Mouse (Mus musculus) heart, postnatal 14 days (tissue): ENCODE results near the gene E2f6. TPM values are rescaled to one million over a fixed set of nuclear protein-coding genes. Genes with fewer than 3 reads are reported as not detected.

Source experiments
- DNase-seq, 2 experiments: peaks; one replicate each; pipeline ENCODE4 v3.0.0; 2021 to 2022
- intact Hi-C: fragments of 180-260 bp; cut with DNase I; formaldehyde crosslinking; loops from one replicate; pipeline ENCODE4 v1.15.1; 2025
- long read RNA-seq, 2 experiments: library from polyadenylated mRNA; stranded (forward); transcript quantifications; one replicate each; pipeline ENCODE4 v2.0.0; 2021
- total RNA-seq, 2 experiments: library from RNA; stranded (reverse); gene quantifications; 2 replicates each; pipeline ENCODE4 v1.2.3; 2021

The E2f6 gene
- 10 to 100 TPM; 57.2 to 60.7 TPM for total RNA-seq
- long read RNA-seq, experiment 1, transcript E2f6-204 (8 exons, 2,362 nt), result major isoform, 68 of 125 reads
- long read RNA-seq, experiment 1, transcript E2f6-201 (7 exons, 2,418 nt), result minor isoform, 36 of 125 reads
- long read RNA-seq, experiment 1, partial matches to known transcripts, result 6 of 125 reads
- long read RNA-seq, experiment 1, other reads (novel, unspliced or antisense), result 11 of 125 reads
- long read RNA-seq, experiment 2, transcript E2f6-201 (7 exons, 2,418 nt), result major isoform, 56 of 123 reads
- long read RNA-seq, experiment 2, transcript E2f6-204 (8 exons, 2,362 nt), result major isoform, 56 of 123 reads
- long read RNA-seq, experiment 2, partial matches to known transcripts, result 4 of 123 reads
- long read RNA-seq, experiment 2, other reads (novel, unspliced or antisense), result 5 of 123 reads

DNA sequence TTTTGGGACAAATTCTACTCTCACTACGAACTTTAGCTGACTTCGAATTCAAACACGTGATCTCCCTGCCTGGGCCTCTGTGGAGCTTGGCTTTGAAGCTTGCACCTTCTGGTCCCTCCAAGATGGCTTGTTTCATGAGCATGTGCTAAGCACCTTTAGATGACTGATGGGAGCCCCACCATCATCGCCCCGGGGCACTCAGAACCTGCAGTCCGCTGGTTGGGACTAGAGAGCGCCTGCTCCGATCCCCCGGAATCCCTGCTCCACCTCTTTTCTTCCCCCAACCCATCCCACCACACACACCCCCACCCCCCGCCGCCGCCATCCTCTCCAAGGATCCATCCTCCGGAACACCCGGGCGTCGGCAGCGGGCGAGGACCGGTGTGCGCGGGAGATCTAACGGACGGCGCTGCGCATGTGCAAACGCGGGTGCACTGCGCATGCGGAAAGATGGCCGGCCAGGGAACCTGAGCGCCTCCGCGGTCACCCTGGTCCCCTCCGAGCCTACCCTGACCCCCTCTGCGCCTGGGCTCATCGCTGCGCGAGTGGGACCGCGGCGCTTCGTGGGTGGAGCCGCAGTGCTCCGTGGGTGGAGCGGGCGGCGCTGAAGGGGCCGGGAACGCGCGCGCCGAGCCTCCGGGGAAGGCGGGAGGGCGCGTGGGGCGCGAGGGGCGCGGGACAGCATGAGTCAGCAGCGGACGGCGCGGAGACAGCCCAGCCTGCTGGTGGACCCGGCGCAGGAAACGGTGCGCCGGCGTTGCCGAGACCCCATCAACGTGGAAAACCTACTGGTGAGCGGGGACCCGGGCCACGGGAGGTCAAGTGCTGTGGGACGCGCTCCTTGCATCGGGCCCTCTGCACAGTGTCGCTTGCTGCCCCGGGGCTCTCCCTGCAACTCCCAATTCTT is at the start of gene E2f6:
TSS of gene E2f6 (plus strand) at position 439 of the 907 bp plus-strand sequence.
- intact Hi-C loops, result loop anchor here (1.0 kb wide), 1 partner anchor 84 kb away; the partner anchor contains the start of gene Rock2

GRCm38 (mm10) chr12:16761461-16761860 is 49.3 kb upstream of the E2f6 start:
- intact Hi-C loops, result no loop called here
- no peak for DNase-seq

More for the DNA sequence above, at the start of gene E2f6:
- DNase-seq, result peak; percentile 86 to 87

DNA sequence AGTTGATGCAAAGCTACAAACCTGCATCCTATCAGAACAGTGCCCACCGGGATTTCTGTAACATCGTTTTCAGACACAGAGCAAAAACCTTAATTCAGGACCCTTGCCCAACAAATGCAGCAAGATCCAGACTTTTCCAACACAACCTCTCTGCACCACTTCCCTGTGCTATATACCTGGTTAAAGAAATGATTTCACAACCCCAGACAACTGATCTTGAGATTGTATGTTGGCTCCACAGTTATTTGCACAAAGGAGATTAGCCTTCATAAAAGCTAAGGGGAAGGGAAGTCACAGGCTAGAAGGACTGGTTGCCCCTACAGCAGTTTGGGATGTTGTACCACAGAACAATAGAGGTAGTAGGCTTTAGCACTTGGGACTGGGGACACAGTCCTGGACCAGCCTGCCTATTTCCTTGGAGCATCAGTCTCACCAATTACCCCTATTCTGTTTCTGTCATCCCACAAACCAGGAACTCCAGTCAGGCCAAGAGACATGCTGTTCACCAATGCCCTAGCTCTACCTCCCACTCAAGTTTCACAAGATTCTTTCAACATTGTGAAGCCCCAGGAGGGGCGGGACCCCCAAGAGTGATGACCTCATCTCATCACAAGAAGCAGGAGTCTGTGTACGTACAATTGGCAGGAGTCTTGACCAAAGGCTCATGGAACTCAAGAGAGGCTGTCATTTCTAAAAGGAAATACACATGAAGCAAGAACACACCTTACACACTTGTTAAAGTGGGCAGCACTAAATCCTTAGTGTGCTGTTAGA is 46.9 kb upstream of the E2f6 start:
- intact Hi-C loops, result no loop called here
- DNase-seq, result no peak

GRCm38 (mm10) chr12:16764776-16765445 is 45.9 kb upstream of the E2f6 start:
- intact Hi-C loops, result no loop called here
- no peak for DNase-seq

GRCm38 (mm10) chr12:16768251-16768650 is 42.5 kb upstream of the E2f6 start:
- intact Hi-C loops, result no loop called here
- DNase-seq, result no peak

DNA sequence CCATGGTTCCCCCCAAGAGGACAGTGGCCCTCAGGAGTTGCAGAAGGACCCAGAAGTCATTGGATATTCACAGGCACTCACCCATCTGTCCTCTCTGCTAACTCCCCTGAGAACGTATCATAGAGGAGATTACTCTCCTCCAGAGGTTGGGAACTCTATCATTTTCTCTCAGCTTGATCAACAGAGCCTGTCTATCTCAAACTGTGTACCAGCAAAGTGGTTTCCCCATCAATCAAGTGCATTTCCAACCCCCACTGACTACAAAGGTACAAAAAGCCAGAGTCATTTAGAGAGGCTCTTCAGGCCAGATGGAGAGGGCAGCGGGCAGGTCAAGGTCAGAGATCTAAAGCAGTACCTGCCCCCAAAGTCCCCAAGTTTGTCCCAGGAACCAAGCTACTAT is 42.1 kb upstream of the E2f6 start:
- DNase-seq, result no peak
- intact Hi-C loops, result no loop called here

DNA sequence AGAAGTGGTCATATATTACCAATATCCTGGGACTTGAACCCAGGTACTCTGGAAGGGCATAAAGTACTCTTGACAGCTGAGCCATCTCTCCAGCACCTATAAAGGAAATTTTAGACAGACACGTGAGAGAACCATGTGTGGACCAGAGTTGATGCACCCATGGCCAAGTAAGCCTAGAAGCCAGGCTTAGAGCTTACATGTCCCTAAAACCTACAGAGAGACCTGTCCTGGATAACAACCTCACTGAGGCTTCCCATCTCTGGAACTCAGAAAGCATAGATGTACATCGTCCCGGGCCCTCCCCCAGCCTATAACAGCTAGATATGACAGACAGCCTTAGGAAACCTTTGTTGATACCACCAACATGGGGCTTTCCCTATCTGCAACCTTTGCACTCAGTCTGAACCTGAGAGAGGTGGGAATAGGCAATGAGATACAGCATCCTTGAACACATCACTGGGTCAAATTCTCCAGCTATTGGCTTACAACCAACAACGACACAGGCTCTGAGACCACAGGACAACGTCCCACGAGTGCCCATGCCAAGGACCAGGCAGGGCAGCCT is 41.1 kb upstream of the E2f6 start:
- DNase-seq, result no peak
- intact Hi-C loops, result no loop called here

DNA sequence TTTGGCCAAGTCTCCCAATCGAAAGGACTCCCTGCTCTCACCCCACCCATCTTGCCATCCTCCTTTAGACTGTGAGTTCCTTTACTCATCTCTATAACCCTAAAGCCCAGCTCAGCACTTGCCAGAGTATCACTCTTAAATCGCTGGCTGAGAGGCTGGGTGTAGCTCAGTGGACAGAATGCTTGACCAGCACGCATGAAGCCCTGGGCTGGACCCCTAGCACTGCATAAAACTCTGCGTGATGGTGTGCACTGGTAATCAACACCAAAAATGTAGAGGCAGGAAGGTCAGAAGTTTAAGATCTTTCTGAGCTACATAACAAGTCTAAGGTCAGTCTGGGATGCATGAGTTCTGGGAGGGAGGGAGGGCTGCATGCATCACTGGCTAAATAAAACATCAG is 36.2 kb upstream of the E2f6 start:
- no peak for DNase-seq
- intact Hi-C loops, result no loop called here

- intact Hi-C loops, result no loop called here
- no peak for DNase-seq
Observed at GRCm38 (mm10) chr12:16775351-16775750, 35.4 kb upstream of the E2f6 start.

GRCm38 (mm10) chr12:16778523-16778922 is 32.2 kb upstream of the E2f6 start:
- DNase-seq, result no peak
- intact Hi-C loops, result no loop called here

- intact Hi-C loops, result no loop called here
- no peak for DNase-seq
Observed at GRCm38 (mm10) chr12:16779165-16779564, 31.6 kb upstream of the E2f6 start.

GRCm38 (mm10) chr12:16780320-16780719 is 30.4 kb upstream of the E2f6 start:
- DNase-seq, result no peak
- intact Hi-C loops, result no loop called here

DNA sequence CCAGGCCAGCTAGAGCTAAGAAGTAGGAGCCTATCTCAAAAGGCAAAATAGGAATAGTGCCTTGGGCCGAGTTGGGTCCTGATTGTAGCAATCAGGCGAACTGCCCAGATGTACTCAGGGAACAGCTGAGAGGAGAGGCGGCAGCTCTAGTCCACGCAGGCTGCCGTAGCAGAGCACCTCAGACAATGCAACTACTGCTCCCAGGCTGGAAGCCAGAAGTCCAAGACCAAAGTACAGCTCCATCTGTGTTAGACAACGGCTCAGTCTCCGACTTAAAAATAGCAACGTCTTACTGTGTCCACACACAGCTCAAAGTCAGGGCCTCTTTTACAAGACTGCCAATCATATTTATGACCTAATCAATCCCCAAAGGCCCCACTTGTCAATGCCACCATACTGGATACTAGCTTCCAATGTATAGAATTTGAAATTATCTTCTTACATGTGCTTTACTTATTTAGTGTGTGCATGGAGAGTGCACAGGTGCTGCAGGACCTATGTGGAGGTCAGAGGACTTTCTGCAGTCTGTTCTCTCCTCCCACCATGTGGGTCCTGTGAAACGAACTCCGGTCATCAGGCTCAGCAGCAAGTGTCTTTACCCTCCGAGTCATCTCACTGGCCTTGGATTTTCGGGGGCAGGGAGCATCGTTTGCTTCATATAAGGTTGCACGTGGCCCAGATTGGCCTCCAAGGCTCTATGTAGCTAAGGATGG is 29.6 kb upstream of the E2f6 start:
- intact Hi-C loops, result no loop called here

GRCm38 (mm10) chr12:16788600-16788999 is 22.2 kb upstream of the E2f6 start:
- intact Hi-C loops, result no loop called here
- DNase-seq, result no peak

More for the DNA sequence above, 29.6 kb upstream of the E2f6 start:
- no peak for DNase-seq

- intact Hi-C loops, result no loop called here
- DNase-seq, result no peak
Observed at GRCm38 (mm10) chr12:16789199-16789598, 21.6 kb upstream of the E2f6 start.

DNA sequence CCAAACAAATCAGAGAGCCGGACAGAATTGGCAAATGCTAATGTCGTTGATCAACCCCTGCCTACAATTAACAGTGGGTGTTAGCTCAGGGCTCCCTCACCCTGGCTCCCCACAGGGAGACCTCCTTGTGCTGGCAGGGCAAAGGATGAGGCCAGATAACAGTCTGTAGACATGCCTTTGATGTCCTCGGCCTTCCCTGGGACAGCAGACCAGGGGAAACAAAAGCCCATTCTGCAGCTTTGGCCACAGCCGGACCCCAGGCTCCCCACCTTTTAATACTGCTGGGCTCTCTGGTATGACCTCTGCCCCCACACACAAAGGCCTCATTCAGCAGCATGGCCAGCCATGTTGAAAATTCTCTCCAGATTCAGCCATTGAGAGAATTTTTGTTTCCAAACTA is 21.0 kb upstream of the E2f6 start:
- no peak for DNase-seq
- intact Hi-C loops, result no loop called here

- DNase-seq, result no peak
- intact Hi-C loops, result no loop called here
Observed at GRCm38 (mm10) chr12:16790456-16790855, 20.3 kb upstream of the E2f6 start.

- no peak for DNase-seq
- intact Hi-C loops, result no loop called here
Observed at GRCm38 (mm10) chr12:16793371-16793770, 17.4 kb upstream of the E2f6 start.

DNA sequence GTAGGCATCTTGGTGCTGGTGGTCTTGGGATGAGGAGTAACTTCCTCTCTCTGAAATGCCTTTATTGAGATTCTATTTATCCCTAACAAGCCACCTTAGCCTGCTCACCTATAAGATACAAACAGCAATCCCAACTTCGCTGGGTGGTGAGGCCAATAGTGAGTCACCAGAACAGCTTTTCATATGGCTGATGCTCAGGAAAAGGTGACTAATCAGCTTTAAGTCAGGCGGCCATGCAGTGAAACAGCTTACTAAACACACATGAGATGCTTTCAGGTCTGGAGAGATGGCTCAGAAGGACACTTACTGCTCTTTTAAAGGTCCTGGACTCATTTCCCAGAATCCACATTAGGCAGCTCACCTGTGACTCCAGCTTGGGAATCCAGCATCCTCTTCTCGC is 15.0 kb upstream of the E2f6 start:
- DNase-seq, result no peak
- intact Hi-C loops, result no loop called here
